Mouse (Mus musculus): ENCODE data around the gene Zmiz1. TPM values are rescaled to one million over a fixed set of nuclear protein-coding genes. Genes with fewer than 3 reads are reported as not detected.

Gene Zmiz1
- 44.3 and 52.9 TPM in 2 replicates for polyA plus RNA-seq (2015; fragmentation: Nextera tagmentation; extraction: Ambion mirVana)

GRCm38 (mm10) chr14:25459016-25459393 lies at the start of gene Zmiz1:
Gene Zmiz1, plus strand, starts transcription at chr14:25459185.
- Histone ChIP-seq H3K36me3 (no peaks in the 10 kb centered on the region), H3K4me3 (peak within 1 kb of the TSS; percentile 99), H3K4me1 (peaks cover 59% of the 10 kb centered on the region), H3K9me3 (no peaks in the 10 kb centered on the region), H3K9ac (peak within 1 kb of the TSS; percentile 99), H3K27me3 (no peaks in the 10 kb centered on the region), H3K27ac (peak within 1 kb of the TSS; percentile 100), H3K4me2 (peak within 1 kb of the TSS; percentile 94)
- WGBS, result under 1% methylated on average over 42 of the region's 42 CpGs
- peak; percentile 67 for ATAC-seq (ENCODE audit: insufficient number of reproducible peaks, insufficient read depth, low FRiP score, low TSS enrichment, low read depth)

GRCm38 (mm10) chr14:25411848-25412527 lies 47.0 kb upstream of the Zmiz1 start:
- H3K4me2 ChIP-seq, result no peak overlapping the region
- no peaks in the 10 kb centered on the region for H3K27me3 ChIP-seq
- ATAC-seq (ENCODE audit: insufficient number of reproducible peaks, insufficient read depth, low FRiP score, low TSS enrichment, low read depth), result no peak
- no peaks in the 10 kb centered on the region for H3K4me1 ChIP-seq
- H3K36me3 ChIP-seq, result no peaks in the 10 kb centered on the region
- H3K9ac ChIP-seq, result no peak overlapping the region
- 83% methylated on average over 9 of the region's 9 CpGs for WGBS
- no peak overlapping the region for H3K27ac ChIP-seq
- H3K4me3 ChIP-seq, result no peak overlapping the region
- H3K9me3 ChIP-seq, result no peaks in the 10 kb centered on the region

GRCm38 (mm10) chr14:25412811-25413210 lies 46.2 kb upstream of the Zmiz1 start:
- 95% methylated on average over 10 of the region's 10 CpGs for WGBS
- Histone ChIP-seq H3K4me1 (no peaks in the 10 kb centered on the region), H3K9ac (no peak overlapping the region), H3K4me2 (no peak overlapping the region), H3K36me3 (no peaks in the 10 kb centered on the region), H3K27me3 (no peaks in the 10 kb centered on the region), H3K4me3 (no peak overlapping the region), H3K27ac (no peak overlapping the region), H3K9me3 (no peaks in the 10 kb centered on the region)
- no peak for ATAC-seq (ENCODE audit: insufficient number of reproducible peaks, insufficient read depth, low FRiP score, low TSS enrichment, low read depth)

GRCm38 (mm10) chr14:25413510-25413909 lies 45.5 kb upstream of the Zmiz1 start:
- no peak overlapping the region for H3K9ac ChIP-seq
- no peak for ATAC-seq (ENCODE audit: insufficient number of reproducible peaks, insufficient read depth, low FRiP score, low TSS enrichment, low read depth)
- no peaks in the 10 kb centered on the region for H3K27me3 ChIP-seq
- no peak overlapping the region for H3K4me2 ChIP-seq
- no peaks in the 10 kb centered on the region for H3K9me3 ChIP-seq
- H3K36me3 ChIP-seq, result no peaks in the 10 kb centered on the region
- 68% methylated on average over 3 of the region's 3 CpGs for WGBS
- no peak overlapping the region; the same call in 1 of the 2 replicates for H3K27ac ChIP-seq
- no peak overlapping the region for H3K4me3 ChIP-seq
- H3K4me1 ChIP-seq, result no peaks in the 10 kb centered on the region

- Histone ChIP-seq H3K9me3 (no peaks in the 10 kb centered on the region), H3K4me1 (no peaks in the 10 kb centered on the region), H3K27ac (no peak overlapping the region), H3K36me3 (no peaks in the 10 kb centered on the region), H3K4me2 (no peak overlapping the region), H3K4me3 (no peak overlapping the region), H3K9ac (no peak overlapping the region), H3K27me3 (no peaks in the 10 kb centered on the region)
- ATAC-seq (ENCODE audit: insufficient number of reproducible peaks, insufficient read depth, low FRiP score, low TSS enrichment, low read depth), result no peak
- 63% methylated on average over 4 of the region's 4 CpGs for WGBS
Observed at GRCm38 (mm10) chr14:25414115-25414514, 44.9 kb upstream of the Zmiz1 start.

GRCm38 (mm10) chr14:25420001-25420690 lies 38.8 kb upstream of the Zmiz1 start:
- Histone ChIP-seq H3K9me3 (no peaks in the 10 kb centered on the region), H3K27ac (peak overlapping the region; percentile 22; the same call in 1 of the 2 replicates)
- no peak for ATAC-seq (ENCODE audit: insufficient number of reproducible peaks, insufficient read depth, low FRiP score, low TSS enrichment, low read depth)

GRCm38 (mm10) chr14:25420987-25421386 lies 38.0 kb upstream of the Zmiz1 start:
- 100% methylated on average over 1 of the region's 1 CpGs for WGBS
- Histone ChIP-seq H3K27ac (peak overlapping the region; percentile 13; the same call in 1 of the 2 replicates), H3K27me3 (no peaks in the 10 kb centered on the region), H3K4me3 (no peak overlapping the region), H3K36me3 (no peaks in the 10 kb centered on the region), H3K4me2 (no peak overlapping the region), H3K4me1 (peaks cover 22% of the 10 kb centered on the region), H3K9ac (no peak overlapping the region), H3K9me3 (no peaks in the 10 kb centered on the region)
- no peak for ATAC-seq (ENCODE audit: insufficient number of reproducible peaks, insufficient read depth, low FRiP score, low TSS enrichment, low read depth)

More at GRCm38 (mm10) chr14:25420001-25420690, 38.8 kb upstream of the Zmiz1 start:
- WGBS, result 52% methylated on average over 7 of the region's 7 CpGs
- Histone ChIP-seq H3K9ac (no peak overlapping the region), H3K4me2 (no peak overlapping the region), H3K36me3 (no peaks in the 10 kb centered on the region), H3K27me3 (no peaks in the 10 kb centered on the region), H3K4me3 (no peak overlapping the region), H3K4me1 (peaks cover 22% of the 10 kb centered on the region)

GRCm38 (mm10) chr14:25421596-25422001 lies 37.4 kb upstream of the Zmiz1 start:
- 0 out of 2 replicates have a peak overlapping the region, but pooled peaks have one; percentile 4 for H3K4me2 ChIP-seq
- H3K9ac ChIP-seq, result 0 out of 2 replicates have a peak overlapping the region, but pooled peaks have one; percentile 23
- ATAC-seq (ENCODE audit: insufficient number of reproducible peaks, insufficient read depth, low FRiP score, low TSS enrichment, low read depth), result no peak
- no peaks in the 10 kb centered on the region for H3K9me3 ChIP-seq
- no peaks in the 10 kb centered on the region for H3K27me3 ChIP-seq
- 42% methylated on average over 13 of the region's 13 CpGs for WGBS
- no peaks in the 10 kb centered on the region for H3K36me3 ChIP-seq
- peak overlapping the region; percentile 13; the same call in 1 of the 2 replicates for H3K27ac ChIP-seq
- peaks cover 22% of the 10 kb centered on the region for H3K4me1 ChIP-seq
- H3K4me3 ChIP-seq, result no peak overlapping the region

- Histone ChIP-seq H3K27ac (no peak overlapping the region), H3K9ac (no peak overlapping the region), H3K36me3 (no peaks in the 10 kb centered on the region), H3K27me3 (no peaks in the 10 kb centered on the region), H3K4me2 (no peak overlapping the region), H3K4me1 (peaks cover 22% of the 10 kb centered on the region), H3K9me3 (no peaks in the 10 kb centered on the region), H3K4me3 (no peak overlapping the region)
- no peak for ATAC-seq (ENCODE audit: insufficient number of reproducible peaks, insufficient read depth, low FRiP score, low TSS enrichment, low read depth)
- WGBS, result 89% methylated on average over 1 of the region's 1 CpGs
Observed at GRCm38 (mm10) chr14:25422946-25423345, 36.0 kb upstream of the Zmiz1 start.

- Histone ChIP-seq H3K9me3 (no peaks in the 10 kb centered on the region), H3K27me3 (no peaks in the 10 kb centered on the region), H3K9ac (no peak overlapping the region), H3K4me2 (no peak overlapping the region), H3K27ac (no peak overlapping the region), H3K36me3 (no peaks in the 10 kb centered on the region), H3K4me1 (peaks cover 22% of the 10 kb centered on the region), H3K4me3 (no peak overlapping the region)
- ATAC-seq (ENCODE audit: insufficient number of reproducible peaks, insufficient read depth, low FRiP score, low TSS enrichment, low read depth), result no peak
- 68% methylated on average over 7 of the region's 7 CpGs for WGBS
Observed at GRCm38 (mm10) chr14:25423721-25424443, 35.1 kb upstream of the Zmiz1 start.

- Histone ChIP-seq H3K27ac (no peak overlapping the region), H3K9ac (no peak overlapping the region), H3K4me3 (no peak overlapping the region), H3K36me3 (no peaks in the 10 kb centered on the region), H3K27me3 (no peaks in the 10 kb centered on the region), H3K4me2 (no peak overlapping the region), H3K9me3 (no peaks in the 10 kb centered on the region), H3K4me1 (no peaks in the 10 kb centered on the region)
- no peak for ATAC-seq (ENCODE audit: insufficient number of reproducible peaks, insufficient read depth, low FRiP score, low TSS enrichment, low read depth)
Observed at GRCm38 (mm10) chr14:25438255-25438654, 20.7 kb upstream of the Zmiz1 start.
